Mouse (Mus musculus): ENCODE data around the gene Cpsf6.
"Not testable (repeated sequence)": the region's sequence is repeated elsewhere in the genome, so short reads cannot be mapped to it uniquely, and the experiment has no call there.

Gene Cpsf6

DNA sequence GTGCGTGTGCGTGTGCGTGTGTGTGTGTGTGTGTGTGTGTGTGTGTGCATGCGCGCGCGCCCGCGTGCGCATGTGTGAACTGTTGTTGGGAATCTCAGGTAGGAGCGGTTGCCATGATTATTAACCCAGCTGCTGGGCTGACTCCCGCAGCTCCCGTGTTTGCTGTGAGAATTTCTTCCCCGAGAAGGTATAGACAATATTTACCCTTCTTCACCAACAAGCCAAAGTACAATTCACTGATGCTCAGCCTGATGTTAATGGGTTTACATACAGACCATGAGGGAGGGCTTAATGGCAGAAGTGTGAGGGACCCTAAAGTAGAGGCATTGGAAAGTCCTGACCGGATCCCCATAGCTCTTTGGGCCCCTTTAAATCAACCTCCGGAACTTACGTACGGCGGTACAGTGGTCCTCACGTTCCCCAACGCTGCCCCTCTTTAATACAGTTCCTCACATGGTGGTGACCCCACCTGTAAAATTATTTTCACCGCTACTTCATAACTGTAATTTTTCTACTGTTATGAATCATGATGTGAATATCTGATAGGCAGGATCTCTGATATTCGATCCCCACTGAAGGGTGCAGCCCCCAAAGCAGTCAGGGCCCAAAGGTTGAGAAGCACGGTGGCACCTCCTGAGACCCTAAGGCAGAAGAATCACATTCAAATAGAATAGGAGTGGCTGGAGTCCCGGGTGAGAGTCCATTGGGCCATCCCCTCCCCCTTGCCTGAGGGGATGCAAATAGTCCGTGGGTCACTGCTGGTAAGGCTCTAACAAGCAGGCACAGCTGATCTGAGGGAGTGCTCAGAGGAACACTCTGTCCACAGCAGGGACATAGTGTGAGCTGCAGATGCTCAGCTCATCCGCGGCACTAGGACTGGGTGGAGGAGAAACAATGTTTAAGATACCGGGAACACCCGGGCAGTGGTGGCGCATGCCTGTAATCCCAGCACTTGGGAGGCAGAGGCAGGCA, 10.4 kb upstream of the Cpsf6 start:
- in situ Hi-C loops (cut with MboI; ENCODE audit: unreplicated experiment in 2 of 2): no loop called here

GRCm38 (mm10) chr10:117389371-117389740, 9.5 kb upstream of the Cpsf6 start:
- in situ Hi-C loops (cut with MboI; ENCODE audit: unreplicated experiment in 2 of 2): no loop called here

DNA sequence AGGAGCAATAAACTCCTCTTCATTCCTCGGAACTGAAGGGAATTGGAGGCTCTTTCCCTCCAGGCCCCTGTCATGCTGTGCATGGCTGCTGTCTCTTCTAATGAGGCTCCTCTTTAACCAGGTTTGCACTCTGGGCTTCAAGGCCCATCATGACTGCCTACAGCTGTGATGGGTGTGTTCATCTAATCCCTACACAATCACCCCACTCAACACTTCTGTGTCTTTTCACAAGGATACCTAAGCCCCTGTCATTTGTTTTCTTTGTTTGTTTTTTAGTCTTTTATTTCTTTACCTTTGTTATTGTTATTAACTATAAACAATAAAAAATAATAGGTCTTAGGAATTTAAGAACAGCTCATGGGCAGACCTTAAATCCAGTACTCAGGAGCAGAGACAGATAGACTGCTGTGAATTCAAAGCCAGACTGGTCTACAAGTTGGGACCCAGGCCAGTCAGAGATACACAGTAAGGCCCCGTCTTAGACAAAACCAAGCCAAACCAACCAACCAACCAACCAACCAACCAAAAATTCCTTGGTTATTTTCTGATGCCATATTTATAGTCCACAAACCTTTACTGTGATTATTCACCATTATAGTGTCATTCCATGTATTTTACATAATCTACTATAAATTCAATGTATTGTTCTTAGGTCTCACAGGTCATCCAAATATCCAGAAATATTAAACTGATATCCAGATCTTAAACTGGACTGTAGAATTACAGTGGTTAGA, 9.0 kb upstream of the Cpsf6 start:
- in situ Hi-C loops (cut with MboI; ENCODE audit: unreplicated experiment in 2 of 2): no loop called here

- in situ Hi-C loops (cut with MboI; ENCODE audit: unreplicated experiment in 2 of 2): not testable (repeated sequence)
Measured at GRCm38 (mm10) chr10:117387961-117388636, 8.3 kb upstream of the Cpsf6 start.

DNA sequence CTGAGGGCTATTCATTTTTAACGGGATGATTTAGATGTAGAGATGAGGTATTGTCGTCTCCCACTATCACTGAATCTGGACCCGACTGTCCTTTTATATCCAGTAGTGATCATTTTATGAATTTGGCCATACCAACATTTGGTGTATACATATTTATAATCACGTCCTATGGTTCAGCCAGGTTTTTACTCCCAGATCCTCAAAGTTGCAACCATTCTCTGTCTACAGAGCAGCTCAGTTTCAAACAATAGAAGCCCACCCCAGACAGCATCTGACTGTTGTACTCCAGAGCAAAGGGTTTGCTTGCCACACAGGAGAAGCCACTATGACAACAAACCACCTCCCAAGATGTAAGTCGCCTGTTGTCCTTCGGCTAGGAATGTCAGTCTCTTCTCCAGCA, 7.2 kb upstream of the Cpsf6 start:
- in situ Hi-C loops (cut with MboI; ENCODE audit: unreplicated experiment in 2 of 2): no loop called here

DNA sequence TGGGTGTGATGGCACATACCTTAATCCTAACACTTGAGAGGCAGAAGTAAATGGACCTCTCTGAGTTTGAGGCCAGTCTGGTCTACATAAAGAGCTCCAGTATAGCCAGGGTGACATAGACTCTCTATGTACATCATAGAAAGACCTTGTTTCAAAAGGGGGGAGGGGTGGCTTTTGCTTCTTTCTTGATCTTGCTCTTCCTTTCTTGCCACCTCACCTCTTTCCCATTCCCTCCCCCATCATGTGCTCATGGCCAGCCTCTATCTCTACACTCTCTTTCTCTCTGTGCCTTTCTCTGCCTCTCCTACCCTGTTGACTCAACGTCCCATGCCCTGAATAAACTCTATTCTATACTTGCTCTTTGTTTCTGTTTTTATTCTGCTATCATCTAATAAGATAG, 6.4 kb upstream of the Cpsf6 start:
- in situ Hi-C loops (cut with MboI; ENCODE audit: unreplicated experiment in 2 of 2): no loop called here

- in situ Hi-C loops (cut with MboI; ENCODE audit: unreplicated experiment in 2 of 2): no loop called here
Measured at GRCm38 (mm10) chr10:117385431-117385830, 5.6 kb upstream of the Cpsf6 start.

DNA sequence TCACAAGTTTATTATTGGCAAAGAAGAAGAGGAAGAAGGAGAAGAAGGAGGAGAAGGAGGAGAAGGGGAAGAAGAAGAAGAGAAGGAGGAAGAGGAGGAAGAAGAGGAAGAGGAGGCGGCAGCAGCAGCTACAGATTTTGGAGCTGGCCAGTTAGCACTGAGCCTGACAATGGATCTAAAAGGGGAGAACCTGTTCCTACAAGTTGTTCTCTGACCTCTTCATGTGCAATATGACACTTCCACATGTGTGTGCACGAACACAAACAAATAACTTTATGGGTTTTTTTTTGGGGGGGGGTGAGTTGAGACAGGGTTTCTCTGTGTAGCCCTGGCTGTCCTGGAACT, 5.2 kb upstream of the Cpsf6 start:
- in situ Hi-C loops (cut with MboI; ENCODE audit: unreplicated experiment in 2 of 2): no loop called here

GRCm38 (mm10) chr10:117384386-117385085, 4.7 kb upstream of the Cpsf6 start:
- in situ Hi-C loops (cut with MboI; ENCODE audit: unreplicated experiment in 2 of 2): no loop called here

GRCm38 (mm10) chr10:117383941-117384340, 4.1 kb upstream of the Cpsf6 start:
- in situ Hi-C loops (cut with MboI; ENCODE audit: unreplicated experiment in 2 of 2): no loop called here

- in situ Hi-C loops (cut with MboI; ENCODE audit: unreplicated experiment in 2 of 2): no loop called here
Measured at GRCm38 (mm10) chr10:117382996-117383550, 3.3 kb upstream of the Cpsf6 start.

GRCm38 (mm10) chr10:117382146-117382545, 2.3 kb upstream of the Cpsf6 start:
- in situ Hi-C loops (cut with MboI; ENCODE audit: unreplicated experiment in 2 of 2): no loop called here

GRCm38 (mm10) chr10:117380721-117381570, 1.1 kb upstream of the Cpsf6 start:
- in situ Hi-C loops (cut with MboI; ENCODE audit: unreplicated experiment in 2 of 2): no loop called here

DNA sequence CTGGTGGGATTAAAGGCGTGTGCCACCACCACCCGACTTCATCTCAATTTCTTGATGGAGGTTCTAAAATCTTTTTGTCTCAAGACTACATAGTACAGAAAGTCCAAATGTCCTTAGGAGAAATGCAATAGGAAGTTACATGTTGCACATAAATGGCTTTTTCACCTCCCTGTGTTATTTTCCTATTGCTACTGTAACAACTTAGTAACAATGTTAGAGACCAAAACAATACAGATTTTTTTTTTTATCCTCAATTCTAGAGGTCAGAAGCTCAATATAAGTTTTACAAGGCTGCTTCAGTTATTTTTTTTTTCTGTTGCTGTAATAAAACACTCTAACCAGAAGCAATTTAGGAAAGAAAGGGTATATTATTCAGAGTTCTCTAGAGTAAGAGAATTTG, 374 bp downstream of the Cpsf6 start:
- in situ Hi-C loops (cut with MboI; ENCODE audit: unreplicated experiment in 2 of 2): no loop called here

- in situ Hi-C loops (cut with MboI; ENCODE audit: unreplicated experiment in 2 of 2): no loop called here
Measured at GRCm38 (mm10) chr10:117378642-117379041, 1.2 kb downstream of the Cpsf6 start.

- in situ Hi-C loops (cut with MboI; ENCODE audit: unreplicated experiment in 2 of 2): no loop called here
Measured at GRCm38 (mm10) chr10:117378291-117378555, 1.6 kb downstream of the Cpsf6 start.

- in situ Hi-C loops (cut with MboI; ENCODE audit: unreplicated experiment in 2 of 2): no loop called here
Measured at GRCm38 (mm10) chr10:117377431-117378290, 2.2 kb downstream of the Cpsf6 start.

GRCm38 (mm10) chr10:117376580-117377189, 3.1 kb downstream of the Cpsf6 start:
- in situ Hi-C loops (cut with MboI; ENCODE audit: unreplicated experiment in 2 of 2): no loop called here
